Mouse (Mus musculus): ENCODE data around the gene Vat1. TPM values are rescaled to one million over a fixed set of nuclear protein-coding genes. Genes with fewer than 3 reads are reported as not detected.
"Not testable (repeated sequence)": the region's sequence is repeated elsewhere in the genome, so short reads cannot be mapped to it uniquely, and the experiment has no call there.

The Vat1 gene
- polyA plus RNA-seq, 1 experiment from 2014 or later = 69.9 TPM

GRCm38 (mm10) chr11:101468731-101469130 lies 2.7 kb upstream of the Vat1 start:
- Histone ChIP-seq H3K27me3 (replicated peaks; ENCODE audit: control insufficient read depth, insufficient read depth, low read length) (no peaks in the 10 kb centered on the region), H3K9me3 (ENCODE audit: control insufficient read depth, low read length) (no peaks in the 10 kb centered on the region), H3K27ac (ENCODE audit: low read length) (peak overlapping the region; percentile 80), H3K36me3 (ENCODE audit: control insufficient read depth, insufficient read depth, low read length) (no peaks in the 10 kb centered on the region), H3K4me2 (ENCODE audit: low read depth, low read length) (peak overlapping the region; percentile 96), H3K9ac (ENCODE audit: low read depth, low read length) (peak overlapping the region; percentile 84), H3K4me1 (ENCODE audit: control insufficient read depth, insufficient read depth, low read length) (peaks cover 20% of the 10 kb centered on the region), H3K4me3 (ENCODE audit: low read length) (peak overlapping the region; percentile 82)
- ATAC-seq = no peak
- 4% methylated on average over 13 of the region's 13 CpGs for WGBS

GRCm38 (mm10) chr11:101468263-101468688 lies 2.2 kb upstream of the Vat1 start:
- Histone ChIP-seq H3K9ac (ENCODE audit: low read depth, low read length) (peak overlapping the region; percentile 84), H3K27me3 (replicated peaks; ENCODE audit: control insufficient read depth, insufficient read depth, low read length) (no peaks in the 10 kb centered on the region), H3K4me2 (ENCODE audit: low read depth, low read length) (peak overlapping the region; percentile 96), H3K9me3 (ENCODE audit: control insufficient read depth, low read length) (no peaks in the 10 kb centered on the region), H3K36me3 (ENCODE audit: control insufficient read depth, insufficient read depth, low read length) (no peaks in the 10 kb centered on the region), H3K4me1 (ENCODE audit: control insufficient read depth, insufficient read depth, low read length) (peaks cover 24% of the 10 kb centered on the region), H3K27ac (ENCODE audit: low read length) (peak overlapping the region; percentile 80), H3K4me3 (ENCODE audit: low read length) (peak overlapping the region; percentile 82)
- 1% methylated on average over 30 of the region's 31 CpGs for WGBS
- ATAC-seq = peak; percentile 10; the same call in 1 of the 2 replicates

- H3K4me3 ChIP-seq (ENCODE audit: low read length) = peak overlapping the region; percentile 82
- under 1% methylated on average over 44 of the region's 54 CpGs for WGBS
- H3K27ac ChIP-seq (ENCODE audit: low read length) = peak overlapping the region; percentile 80
- H3K4me1 ChIP-seq (ENCODE audit: control insufficient read depth, insufficient read depth, low read length) = peaks cover 26% of the 10 kb centered on the region
- peak; percentile 67 for ATAC-seq
- H3K9ac ChIP-seq (ENCODE audit: low read depth, low read length) = peak overlapping the region; percentile 84
- H3K36me3 ChIP-seq (ENCODE audit: control insufficient read depth, insufficient read depth, low read length) = no peaks in the 10 kb centered on the region
- no peaks in the 10 kb centered on the region for H3K9me3 ChIP-seq (ENCODE audit: control insufficient read depth, low read length)
- H3K4me2 ChIP-seq (ENCODE audit: low read depth, low read length) = peak overlapping the region; percentile 96
- no peaks in the 10 kb centered on the region for H3K27me3 ChIP-seq (replicated peaks; ENCODE audit: control insufficient read depth, insufficient read depth, low read length)
These were observed 1.6 kb upstream of the Vat1 start for GRCm38 (mm10) chr11:101467477-101468262.

- not testable (repeated sequence) for H3K9ac ChIP-seq (ENCODE audit: low read depth, low read length); ATAC-seq; H3K27me3 ChIP-seq (replicated peaks; ENCODE audit: control insufficient read depth, insufficient read depth, low read length); H3K36me3 ChIP-seq (ENCODE audit: control insufficient read depth, insufficient read depth, low read length); H3K9me3 ChIP-seq (ENCODE audit: control insufficient read depth, low read length); H3K27ac ChIP-seq (ENCODE audit: low read length)
- H3K4me1 ChIP-seq (ENCODE audit: control insufficient read depth, insufficient read depth, low read length) = peaks cover 34% of the 10 kb centered on the region
- peak overlapping the region; percentile 91; the same call in 1 of the 2 replicates for H3K4me3 ChIP-seq (ENCODE audit: low read length)
- WGBS = 53% methylated on average over 5 of the region's 5 CpGs
- H3K4me2 ChIP-seq (ENCODE audit: low read depth, low read length) = peak overlapping the region; percentile 93; the same call in 1 of the 2 replicates
These were observed 521 bp upstream of the Vat1 start for GRCm38 (mm10) chr11:101466552-101466950.

GRCm38 (mm10) chr11:101465101-101465868 lies 745 bp downstream of the Vat1 start:
- peak overlapping the region; percentile 86 for H3K9ac ChIP-seq (ENCODE audit: low read depth, low read length)
- peak overlapping the region; percentile 91 for H3K4me3 ChIP-seq (ENCODE audit: low read length)
- peak overlapping the region; percentile 93 for H3K4me2 ChIP-seq (ENCODE audit: low read depth, low read length)
- WGBS = 1% methylated on average over 51 of the region's 51 CpGs
- peak overlapping the region; percentile 92 for H3K27ac ChIP-seq (ENCODE audit: low read length)
- H3K4me1 ChIP-seq (ENCODE audit: control insufficient read depth, insufficient read depth, low read length) = peaks cover 34% of the 10 kb centered on the region
- ATAC-seq = peak; percentile 53
- no peaks in the 10 kb centered on the region for H3K27me3 ChIP-seq (replicated peaks; ENCODE audit: control insufficient read depth, insufficient read depth, low read length)
- peaks cover 5% of the 10 kb centered on the region; the same call in 1 of the 2 replicates for H3K36me3 ChIP-seq (ENCODE audit: control insufficient read depth, insufficient read depth, low read length)
- H3K9me3 ChIP-seq (ENCODE audit: control insufficient read depth, low read length) = no peaks in the 10 kb centered on the region

GRCm38 (mm10) chr11:101464211-101465100 lies 1.6 kb downstream of the Vat1 start, which contains the start of gene Rnd2:
Gene Rnd2 (plus strand): TSS chr11:101464999.
- peak; percentile 34 for ATAC-seq
- peak within 1 kb of the TSS; percentile 91 for H3K4me3 ChIP-seq (ENCODE audit: low read length)
- peaks cover 5% of the 10 kb centered on the region; the same call in 1 of the 2 replicates for H3K36me3 ChIP-seq (ENCODE audit: control insufficient read depth, insufficient read depth, low read length)
- peak within 1 kb of the TSS; percentile 93 for H3K4me2 ChIP-seq (ENCODE audit: low read depth, low read length)
- H3K27ac ChIP-seq (ENCODE audit: low read length) = peak within 1 kb of the TSS; percentile 92
- H3K27me3 ChIP-seq (replicated peaks; ENCODE audit: control insufficient read depth, insufficient read depth, low read length) = no peaks in the 10 kb centered on the region
- 10% methylated on average over 12 of the region's 12 CpGs for whole genome bisulfite sequencing
- peaks cover 38% of the 10 kb centered on the region for H3K4me1 ChIP-seq (ENCODE audit: control insufficient read depth, insufficient read depth, low read length)
- no peaks in the 10 kb centered on the region for H3K9me3 ChIP-seq (ENCODE audit: control insufficient read depth, low read length)
- peak within 1 kb of the TSS; percentile 86 for H3K9ac ChIP-seq (ENCODE audit: low read depth, low read length)

- no peaks in the 10 kb centered on the region for H3K27me3 ChIP-seq (replicated peaks; ENCODE audit: control insufficient read depth, insufficient read depth, low read length)
- peaks cover 39% of the 10 kb centered on the region for H3K4me1 ChIP-seq (ENCODE audit: control insufficient read depth, insufficient read depth, low read length)
- peak overlapping the region; percentile 92 for H3K27ac ChIP-seq (ENCODE audit: low read length)
- no peak overlapping the region for H3K4me3 ChIP-seq (ENCODE audit: low read length)
- peak overlapping the region; percentile 93 for H3K4me2 ChIP-seq (ENCODE audit: low read depth, low read length)
- H3K9ac ChIP-seq (ENCODE audit: low read depth, low read length) = 0 out of 2 replicates have a peak overlapping the region, but pooled peaks have one; percentile 16
- no peaks in the 10 kb centered on the region for H3K9me3 ChIP-seq (ENCODE audit: control insufficient read depth, low read length)
- peak; percentile 14 for ATAC-seq
- 22% methylated on average over 13 of the region's 13 CpGs for WGBS
- peaks cover 10% of the 10 kb centered on the region for H3K36me3 ChIP-seq (ENCODE audit: control insufficient read depth, insufficient read depth, low read length)
These were observed 3.2 kb downstream of the Vat1 start for GRCm38 (mm10) chr11:101462583-101463440.

GRCm38 (mm10) chr11:101462141-101462540 lies 3.9 kb downstream of the Vat1 start:
- Histone ChIP-seq H3K27ac (ENCODE audit: low read length) (peak overlapping the region; percentile 92), H3K9me3 (ENCODE audit: control insufficient read depth, low read length) (no peaks in the 10 kb centered on the region), H3K4me1 (ENCODE audit: control insufficient read depth, insufficient read depth, low read length) (peaks cover 37% of the 10 kb centered on the region), H3K27me3 (replicated peaks; ENCODE audit: control insufficient read depth, insufficient read depth, low read length) (no peaks in the 10 kb centered on the region), H3K9ac (ENCODE audit: low read depth, low read length) (0 out of 2 replicates have a peak overlapping the region, but pooled peaks have one; percentile 16), H3K36me3 (ENCODE audit: control insufficient read depth, insufficient read depth, low read length) (peaks cover 13% of the 10 kb centered on the region), H3K4me2 (ENCODE audit: low read depth, low read length) (no peak overlapping the region), H3K4me3 (ENCODE audit: low read length) (no peak overlapping the region)
- no peak for ATAC-seq
- 78% methylated on average over 14 of the region's 14 CpGs for WGBS

All from intestine, embryonic 16.5 days (tissue).